Mouse (Mus musculus) stomach, embryonic 16.5 days (tissue): ENCODE results near the gene Auts2. TPM values are rescaled to one million over a fixed set of nuclear protein-coding genes. Genes with fewer than 3 reads are reported as not detected.

ENCODE experiments used
- ATAC-seq: fragments of 200-750 bp; cut with Nextera tagmentation; 2 replicates; pipeline ENCODE4 v1.8.0; 2017; ENCODE audit warnings: moderate number of reproducible peaks, moderate TSS enrichment; ENCODE audit not compliant: insufficient read depth, low FRiP score
- H3K27ac ChIP-seq: fragments of 300-500 bp; sonication (generic); 2 replicates; pipeline ENCODE4 v1.5.1; 2014; ENCODE audit warnings: low read length
- H3K27me3 ChIP-seq: fragments of 300-500 bp; sonication (generic); 2 replicates; pipeline ENCODE4 v1.6.1; 2014; ENCODE audit warnings: low read length, control low read depth, mixed read lengths; ENCODE audit not compliant: control insufficient read depth, insufficient read depth
- H3K36me3 ChIP-seq: fragments of 300-500 bp; sonication (generic); 2 replicates; pipeline ENCODE4 v1.6.1; 2014; ENCODE audit warnings: low read length; ENCODE audit not compliant: control insufficient read depth, insufficient read depth
- H3K4me1 ChIP-seq: fragments of 300-500 bp; sonication (generic); 2 replicates; pipeline ENCODE4 v1.6.1; 2014; ENCODE audit warnings: low read length, control low read depth, mixed read lengths; ENCODE audit not compliant: control insufficient read depth, insufficient read depth
- H3K4me2 ChIP-seq: fragments of 300-500 bp; sonication (generic); 2 replicates; pipeline ENCODE4 v1.6.1; 2014; ENCODE audit warnings: low read depth, low read length, mixed read lengths
- H3K4me3 ChIP-seq: fragments of 300-500 bp; sonication (generic); replicated peaks from 2 replicates; pipeline ENCODE4 v1.5.1; 2014; ENCODE audit warnings: mild to moderate bottlenecking, low read length
- H3K9ac ChIP-seq: fragments of 300-500 bp; sonication (generic); 2 replicates; pipeline ENCODE4 v1.6.1; 2014; ENCODE audit warnings: low read length
- H3K9me3 ChIP-seq: fragments of 300-500 bp; sonication (generic); replicated peaks from 2 replicates; pipeline ENCODE4 v1.6.1; 2016; ENCODE audit warnings: low read length, control low read depth; ENCODE audit not compliant: control insufficient read depth
- WGBS: fragments of 180-500 bp; shearing (Covaris S2); extraction: QIAGEN DNeasy Blood & Tissue Kit; methylation state at CpG from one replicate; pipeline ENCODE4 v1.1.7; 2014; 5-methylcytosine and 5-hydroxymethylcytosine counted together
- polyA plus RNA-seq: library from polyadenylated mRNA; unstranded; fragments of >200 nt; fragmentation: Nextera tagmentation; extraction: Ambion mirVana; gene quantifications from 2 replicates; pipeline ENCODE4 v1.2.1, GENCODE M21; 2015

The Auts2 gene
- polyA plus RNA-seq, 1 experiment from 2014 or later: 20.1 TPM

GRCm38 (mm10) chr5:131630577-131630976 lies 912.6 kb downstream of the Auts2 start:
- H3K27me3 ChIP-seq: no peaks in the 10 kb centered on the region
- H3K4me3 ChIP-seq: no peak overlapping the region
- no peak overlapping the region for H3K27ac ChIP-seq
- H3K4me1 ChIP-seq: peaks cover 12% of the 10 kb centered on the region; the same call in 1 of the 2 replicates
- ATAC-seq: no peak
- no peak overlapping the region for H3K4me2 ChIP-seq
- 22% methylated on average over 7 of the region's 7 CpGs for WGBS
- H3K36me3 ChIP-seq: no peaks in the 10 kb centered on the region
- H3K9me3 ChIP-seq: no peaks in the 10 kb centered on the region
- no peak overlapping the region for H3K9ac ChIP-seq

GRCm38 (mm10) chr5:131616113-131616876 lies 926.8 kb downstream of the Auts2 start:
- Histone ChIP-seq H3K4me3 (peak overlapping the region; percentile 43), H3K4me1 (peaks cover 9% of the 10 kb centered on the region; the same call in 1 of the 2 replicates), H3K36me3 (no peaks in the 10 kb centered on the region), H3K9me3 (no peaks in the 10 kb centered on the region), H3K9ac (peak overlapping the region; percentile 38), H3K4me2 (peak overlapping the region; percentile 76), H3K27ac (no peak overlapping the region), H3K27me3 (peaks cover 5% of the 10 kb centered on the region; the same call in 1 of the 2 replicates)
- no peak for ATAC-seq
- 6% methylated on average over 40 of the region's 40 CpGs for WGBS

- peaks cover 9% of the 10 kb centered on the region; the same call in 1 of the 2 replicates for H3K4me1 ChIP-seq
- 83% methylated on average over 2 of the region's 2 CpGs for WGBS
- H3K36me3 ChIP-seq: no peaks in the 10 kb centered on the region
- ATAC-seq: no peak
- H3K27ac ChIP-seq: no peak overlapping the region
- H3K27me3 ChIP-seq: peaks cover 5% of the 10 kb centered on the region; the same call in 1 of the 2 replicates
- no peak overlapping the region for H3K4me2 ChIP-seq
- no peak overlapping the region for H3K9ac ChIP-seq
- no peaks in the 10 kb centered on the region for H3K9me3 ChIP-seq
- no peak overlapping the region for H3K4me3 ChIP-seq
These were observed 928.9 kb downstream of the Auts2 start for GRCm38 (mm10) chr5:131614238-131614637.

GRCm38 (mm10) chr5:131613301-131613700 lies 929.8 kb downstream of the Auts2 start:
- H3K4me2 ChIP-seq: no peak overlapping the region
- peaks cover 9% of the 10 kb centered on the region; the same call in 1 of the 2 replicates for H3K4me1 ChIP-seq
- 44% methylated on average over 3 of the region's 3 CpGs for WGBS
- H3K9me3 ChIP-seq: no peaks in the 10 kb centered on the region
- H3K4me3 ChIP-seq: no peak overlapping the region
- no peaks in the 10 kb centered on the region for H3K36me3 ChIP-seq
- H3K27me3 ChIP-seq: peaks cover 5% of the 10 kb centered on the region; the same call in 1 of the 2 replicates
- no peak overlapping the region for H3K9ac ChIP-seq
- no peak overlapping the region for H3K27ac ChIP-seq
- peak; percentile 88 for ATAC-seq

GRCm38 (mm10) chr5:131610702-131611101 lies 932.4 kb downstream of the Auts2 start:
- Histone ChIP-seq H3K9ac (no peak overlapping the region), H3K4me2 (no peak overlapping the region), H3K27ac (no peak overlapping the region), H3K27me3 (no peaks in the 10 kb centered on the region), H3K9me3 (no peaks in the 10 kb centered on the region), H3K4me3 (no peak overlapping the region), H3K4me1 (no peaks in the 10 kb centered on the region; the same call in 1 of the 2 replicates), H3K36me3 (no peaks in the 10 kb centered on the region)
- 68% methylated on average over 10 of the region's 10 CpGs for WGBS
- ATAC-seq: no peak

GRCm38 (mm10) chr5:131606786-131607185 lies 936.4 kb downstream of the Auts2 start:
- ATAC-seq: no peak
- no peak overlapping the region for H3K27ac ChIP-seq
- H3K4me1 ChIP-seq: no peaks in the 10 kb centered on the region
- H3K27me3 ChIP-seq: no peaks in the 10 kb centered on the region
- no peak overlapping the region for H3K9ac ChIP-seq
- H3K4me3 ChIP-seq: no peak overlapping the region
- WGBS: 90% methylated on average over 5 of the region's 5 CpGs
- no peaks in the 10 kb centered on the region for H3K9me3 ChIP-seq
- no peak overlapping the region for H3K4me2 ChIP-seq
- no peaks in the 10 kb centered on the region for H3K36me3 ChIP-seq

GRCm38 (mm10) chr5:131601934-131602692 lies 941.0 kb downstream of the Auts2 start:
- Histone ChIP-seq H3K4me1 (peaks cover 6% of the 10 kb centered on the region; the same call in 1 of the 2 replicates), H3K27ac (no peak overlapping the region), H3K27me3 (no peaks in the 10 kb centered on the region), H3K4me3 (no peak overlapping the region), H3K36me3 (no peaks in the 10 kb centered on the region), H3K4me2 (no peak overlapping the region), H3K9me3 (no peaks in the 10 kb centered on the region), H3K9ac (no peak overlapping the region)
- 82% methylated on average over 7 of the region's 7 CpGs for WGBS
- ATAC-seq: no peak

GRCm38 (mm10) chr5:131600325-131601125 lies 942.6 kb downstream of the Auts2 start:
- Histone ChIP-seq H3K4me1 (peaks cover 6% of the 10 kb centered on the region; the same call in 1 of the 2 replicates), H3K4me2 (no peak overlapping the region; the same call in 1 of the 2 replicates), H3K9ac (no peak overlapping the region), H3K4me3 (no peak overlapping the region), H3K27me3 (no peaks in the 10 kb centered on the region), H3K9me3 (no peaks in the 10 kb centered on the region), H3K27ac (no peak overlapping the region; the same call in 1 of the 2 replicates), H3K36me3 (no peaks in the 10 kb centered on the region)
- ATAC-seq: peak; percentile 76
- WGBS: 39% methylated on average over 14 of the region's 14 CpGs
